Mouse (Mus musculus) forebrain, embryonic 12.5 days (tissue): ENCODE data around the gene Galntl6. TPM values are rescaled to one million over a fixed set of nuclear protein-coding genes. Genes with fewer than 3 reads are reported as not detected.
"Not testable (repeated sequence)": the region's sequence is repeated elsewhere in the genome, so short reads cannot be mapped to it uniquely, and the experiment has no call there.

Source experiments
- ATAC-seq: fragments of 200-750 bp; cut with Nextera tagmentation; 2 replicates; pipeline ENCODE4 v1.8.0; 2017; ENCODE audit warnings: moderate TSS enrichment; ENCODE audit not compliant: low FRiP score
- H3K27ac ChIP-seq: fragments of 300-500 bp; sonication (generic); 2 replicates; pipeline ENCODE4 v1.5.1; 2016; ENCODE audit warnings: mild to moderate bottlenecking
- H3K27me3 ChIP-seq: fragments of 300-500 bp; sonication (generic); 2 replicates; pipeline ENCODE4 v1.6.1; 2016; ENCODE audit warnings: mild to moderate bottlenecking
- H3K36me3 ChIP-seq: fragments of 300-500 bp; sonication (generic); replicated peaks from 2 replicates; pipeline ENCODE4 v1.6.1; 2016; ENCODE audit warnings: mild to moderate bottlenecking
- H3K4me1 ChIP-seq: fragments of 300-500 bp; sonication (generic); 2 replicates; pipeline ENCODE4 v1.6.1; 2016
- H3K4me2 ChIP-seq: fragments of 300-500 bp; sonication (generic); 2 replicates; pipeline ENCODE4 v1.6.1; 2016; ENCODE audit warnings: mild to moderate bottlenecking, moderate library complexity
- H3K4me3 ChIP-seq: fragments of 300-500 bp; sonication (generic); replicated peaks from 2 replicates; pipeline ENCODE4 v1.5.1; 2016; ENCODE audit warnings: mild to moderate bottlenecking
- H3K9ac ChIP-seq: fragments of 300-500 bp; sonication (generic); 2 replicates; pipeline ENCODE4 v1.6.1; 2016; ENCODE audit warnings: mild to moderate bottlenecking
- H3K9me3 ChIP-seq: fragments of 300-500 bp; sonication (generic); 2 replicates; pipeline ENCODE4 v1.6.1; 2016
- WGBS: fragments of 180-500 bp; shearing (Covaris S2); methylation state at CpG from one replicate; pipeline ENCODE4 v1.1.7; 2016; 5-methylcytosine and 5-hydroxymethylcytosine counted together
- polyA plus RNA-seq: library from polyadenylated mRNA; unstranded; fragments of >200 nt; fragmentation: Nextera tagmentation; extraction: Ambion mirVana; gene quantifications from 2 replicates; pipeline ENCODE4 v1.2.1, GENCODE M21; 2016

Gene Galntl6
- polyA plus RNA-seq, 1 experiment from 2014 or later, result 2.5 TPM

DNA sequence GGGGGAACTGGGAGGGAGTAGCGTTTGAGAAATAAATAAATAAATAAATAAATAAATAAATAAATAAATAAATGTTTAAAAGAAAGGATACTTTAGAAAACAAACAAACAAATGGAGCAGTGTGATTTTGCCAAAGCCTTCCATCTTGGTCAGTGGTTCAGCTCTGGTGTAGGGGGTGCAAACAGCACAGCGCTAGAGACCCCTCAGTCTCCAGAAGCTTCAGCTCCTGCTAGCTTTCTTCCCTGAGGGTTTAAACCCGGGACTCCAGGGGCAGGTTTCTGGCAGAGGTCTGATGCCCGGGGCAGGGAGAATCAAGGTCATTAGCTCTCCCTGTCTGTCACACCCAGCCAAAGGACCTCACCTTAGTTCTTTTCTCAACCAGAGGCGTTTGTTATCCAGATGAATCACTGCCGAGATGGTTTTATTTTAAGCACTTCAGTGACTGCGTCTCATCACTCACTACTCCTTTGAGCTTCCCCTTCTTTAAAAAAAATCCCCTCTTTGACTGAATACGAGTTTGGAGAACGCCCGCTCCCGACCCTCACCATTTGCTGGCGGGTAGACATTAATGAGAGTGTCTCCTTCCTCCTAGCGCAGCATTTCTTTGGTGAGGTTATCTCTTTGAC is 1146.6 kb downstream of the Galntl6 start:
- Histone ChIP-seq H3K9ac (no peak overlapping the region), H3K27ac (no peak overlapping the region), H3K4me1 (peaks cover 11% of the 10 kb centered on the region), H3K36me3 (no peaks in the 10 kb centered on the region), H3K27me3 (peaks cover 7% of the 10 kb centered on the region; the same call in 1 of the 2 replicates), H3K4me2 (peak overlapping the region; percentile 31), H3K4me3 (no peak overlapping the region), H3K9me3 (no peaks in the 10 kb centered on the region)
- WGBS, result 17% methylated on average over 13 of the region's 13 CpGs
- ATAC-seq, result no peak

DNA sequence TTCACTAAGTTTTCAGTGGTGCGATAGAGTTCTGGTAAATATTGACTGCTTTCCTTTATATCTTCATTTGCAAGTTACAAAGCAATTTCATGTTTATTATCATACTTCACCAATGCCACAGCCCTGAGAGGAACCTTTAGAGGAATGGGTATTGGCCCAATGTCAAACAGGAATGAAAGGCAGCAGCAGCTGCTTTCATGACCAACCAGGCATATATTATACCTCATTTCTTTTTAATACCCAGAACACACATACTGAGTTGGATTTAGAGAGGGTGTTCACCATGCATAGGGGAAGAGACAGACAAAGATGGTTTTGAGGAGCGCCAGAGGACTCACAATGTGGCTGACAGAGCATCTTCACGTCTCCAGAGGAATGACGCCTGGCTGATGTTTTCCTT is 1147.2 kb downstream of the Galntl6 start:
- no peak for ATAC-seq
- H3K9me3 ChIP-seq, result no peaks in the 10 kb centered on the region

DNA sequence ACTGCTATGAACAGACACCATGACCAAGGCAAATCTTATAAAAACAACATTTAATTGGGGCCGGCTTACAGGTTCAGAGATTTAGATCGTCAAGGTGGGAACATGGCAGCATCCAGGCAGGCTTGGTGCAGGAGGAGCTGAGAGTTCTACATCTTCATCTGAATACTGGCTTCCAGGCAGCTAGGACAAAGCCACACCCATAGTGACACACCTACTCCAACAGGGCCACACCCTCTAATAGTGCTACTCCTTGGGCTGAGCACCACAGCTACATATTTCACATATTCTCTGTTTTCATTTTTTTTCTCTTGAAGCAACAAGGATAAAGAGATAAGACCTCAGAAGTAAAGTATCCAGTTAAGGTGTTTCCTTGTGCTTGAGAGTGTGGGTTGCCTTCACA is 1149.8 kb downstream of the Galntl6 start:
- H3K4me1 ChIP-seq, result peaks cover 11% of the 10 kb centered on the region
- not testable (repeated sequence) for H3K9ac ChIP-seq, ATAC-seq, H3K9me3 ChIP-seq, H3K4me3 ChIP-seq, H3K36me3 ChIP-seq, H3K4me2 ChIP-seq, H3K27ac ChIP-seq, H3K27me3 ChIP-seq
- 86% methylated on average over 2 of the region's 2 CpGs for WGBS

More for the DNA sequence above, 1147.2 kb downstream of the Galntl6 start:
- H3K36me3 ChIP-seq, result no peaks in the 10 kb centered on the region
- no peak overlapping the region for H3K4me2 ChIP-seq
- peaks cover 4% of the 10 kb centered on the region; the same call in 1 of the 2 replicates for H3K27me3 ChIP-seq
- no peak overlapping the region for H3K9ac ChIP-seq
- no peak overlapping the region for H3K27ac ChIP-seq
- 72% methylated on average over 4 of the region's 4 CpGs for WGBS
- no peak overlapping the region for H3K4me3 ChIP-seq
- H3K4me1 ChIP-seq, result peaks cover 11% of the 10 kb centered on the region

DNA sequence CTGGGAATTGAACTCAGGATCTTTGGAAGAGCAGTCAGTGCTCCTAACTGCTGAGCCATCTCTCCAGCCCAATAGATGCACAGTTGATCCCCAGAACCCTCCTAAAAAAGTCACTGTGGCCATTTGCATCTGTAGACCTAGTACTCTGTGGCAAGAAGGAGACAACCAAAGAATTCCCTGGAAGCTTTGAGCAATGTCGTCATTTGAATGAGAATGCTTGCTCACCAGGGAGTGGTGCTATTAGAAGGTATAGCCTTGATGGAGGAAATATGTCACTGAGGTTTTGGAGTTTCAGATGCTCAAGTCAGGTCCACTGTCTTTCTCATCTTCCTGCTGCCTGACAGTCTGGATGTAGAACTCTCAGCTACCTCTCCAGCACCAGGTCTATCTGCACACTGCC is 1151.5 kb downstream of the Galntl6 start:
- Histone ChIP-seq H3K9me3 (no peaks in the 10 kb centered on the region), H3K4me2 (no peak overlapping the region), H3K4me1 (peaks cover 2% of the 10 kb centered on the region), H3K36me3 (no peaks in the 10 kb centered on the region), H3K27me3 (no peaks in the 10 kb centered on the region), H3K9ac (no peak overlapping the region), H3K4me3 (no peak overlapping the region), H3K27ac (no peak overlapping the region)
- no peak for ATAC-seq
- 76% methylated on average over 1 of the region's 1 CpGs for WGBS

DNA sequence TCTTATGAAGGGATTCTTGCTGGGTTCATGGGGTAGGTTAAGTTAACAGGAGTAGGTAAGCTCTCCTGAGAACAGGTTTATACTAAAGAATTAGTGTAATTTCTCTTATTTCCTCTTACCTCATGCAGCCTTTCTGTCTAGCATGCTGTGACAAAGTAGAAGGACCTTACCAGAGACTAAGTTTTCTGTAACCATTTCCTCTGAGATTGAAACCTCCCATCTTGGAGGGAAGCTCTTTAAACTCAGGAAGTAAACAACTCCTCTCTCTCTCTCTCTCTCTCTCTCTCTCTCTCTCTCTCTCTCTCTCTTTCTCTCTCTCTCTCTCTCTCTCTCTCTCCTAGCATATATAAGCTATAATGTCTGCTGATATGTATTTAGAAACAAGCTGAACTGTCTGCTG is 1153.6 kb downstream of the Galntl6 start:
- no peaks in the 10 kb centered on the region for H3K36me3 ChIP-seq
- H3K4me3 ChIP-seq, result no peak overlapping the region
- no peak overlapping the region for H3K4me2 ChIP-seq
- no peaks in the 10 kb centered on the region for H3K4me1 ChIP-seq
- H3K9me3 ChIP-seq, result no peaks in the 10 kb centered on the region
- no peak overlapping the region for H3K27ac ChIP-seq
- no peak overlapping the region for H3K9ac ChIP-seq
- H3K27me3 ChIP-seq, result no peaks in the 10 kb centered on the region
- no peak for ATAC-seq

DNA sequence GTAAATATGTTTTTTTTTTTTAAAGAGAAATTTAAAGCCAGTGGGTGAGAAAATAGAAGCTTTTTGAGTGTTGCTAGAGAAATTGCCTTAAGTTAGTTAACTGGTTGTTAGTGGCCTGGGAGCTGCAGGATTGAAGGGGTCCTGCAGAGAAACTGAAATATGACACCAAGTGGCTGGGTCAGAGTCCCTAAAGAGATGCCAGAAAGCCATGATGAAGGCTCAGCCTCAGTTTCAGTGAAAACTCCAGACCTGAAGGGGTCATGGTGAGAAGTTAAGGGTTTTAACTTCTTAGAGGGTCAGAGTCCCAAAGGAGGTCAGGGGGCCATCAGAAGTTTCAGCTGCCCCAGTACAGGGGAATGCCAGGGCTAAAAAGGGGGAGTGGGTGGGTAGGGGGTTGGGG is 1155.0 kb downstream of the Galntl6 start:
- Histone ChIP-seq H3K27me3 (no peaks in the 10 kb centered on the region), H3K4me2 (no peak overlapping the region), H3K4me3 (no peak overlapping the region), H3K9ac (no peak overlapping the region), H3K9me3 (no peaks in the 10 kb centered on the region), H3K36me3 (no peaks in the 10 kb centered on the region), H3K27ac (no peak overlapping the region), H3K4me1 (no peaks in the 10 kb centered on the region)
- ATAC-seq, result no peak

DNA sequence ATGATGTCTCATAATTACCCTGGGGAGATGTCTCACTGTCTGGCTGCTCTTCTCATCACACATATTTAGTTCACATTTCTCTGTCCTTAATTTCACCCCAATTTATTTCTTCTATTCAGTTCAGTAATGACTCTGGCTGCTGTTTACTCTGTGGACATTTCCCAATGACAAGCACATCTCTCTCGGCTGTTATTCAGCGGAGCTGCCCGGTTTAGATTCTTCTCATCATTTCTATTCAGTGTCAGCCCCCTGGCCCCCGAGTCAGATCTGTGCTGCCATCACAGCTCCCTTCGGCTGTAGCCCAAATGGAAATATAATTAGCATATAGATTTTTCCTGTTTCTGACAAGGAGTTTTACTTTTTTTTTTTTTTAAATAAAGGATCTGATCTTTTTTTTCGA is 1158.4 kb downstream of the Galntl6 start:
- no peaks in the 10 kb centered on the region for H3K36me3 ChIP-seq
- no peaks in the 10 kb centered on the region for H3K9me3 ChIP-seq
- H3K27me3 ChIP-seq, result no peaks in the 10 kb centered on the region
- no peak for ATAC-seq
- no peaks in the 10 kb centered on the region for H3K4me1 ChIP-seq
- H3K27ac ChIP-seq, result no peak overlapping the region
- 36% methylated on average over 6 of the region's 6 CpGs for WGBS
- H3K9ac ChIP-seq, result no peak overlapping the region
- no peak overlapping the region for H3K4me3 ChIP-seq
- H3K4me2 ChIP-seq, result no peak overlapping the region

DNA sequence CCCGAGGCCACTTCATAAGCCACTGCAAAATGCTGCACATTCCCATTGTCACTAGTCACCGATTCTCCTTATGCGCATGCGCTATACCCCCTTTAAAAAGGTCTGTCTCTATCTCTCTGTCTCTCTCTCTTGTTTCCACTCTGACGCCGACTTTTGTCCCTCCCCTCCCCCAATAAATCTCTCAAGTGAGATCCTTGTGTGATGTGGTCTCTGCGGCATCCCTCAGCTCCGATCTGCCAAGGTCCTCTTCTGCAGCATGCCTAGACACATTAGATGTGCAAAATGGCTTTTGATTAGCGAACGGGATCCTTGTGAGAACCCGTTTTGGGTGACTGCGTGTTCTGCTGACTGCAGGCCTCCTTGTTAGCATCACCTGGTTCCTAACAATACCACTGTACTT is 1168.8 kb downstream of the Galntl6 start:
- WGBS, result 89% methylated on average over 12 of the region's 12 CpGs
- no peaks in the 10 kb centered on the region; the same call in 1 of the 2 replicates for H3K4me1 ChIP-seq
- no peaks in the 10 kb centered on the region for H3K9me3 ChIP-seq
- no peak overlapping the region for H3K9ac ChIP-seq
- H3K36me3 ChIP-seq, result no peaks in the 10 kb centered on the region
- H3K4me2 ChIP-seq, result no peak overlapping the region
- no peak overlapping the region for H3K4me3 ChIP-seq
- no peaks in the 10 kb centered on the region for H3K27me3 ChIP-seq
- no peak overlapping the region for H3K27ac ChIP-seq
- ATAC-seq, result no peak

DNA sequence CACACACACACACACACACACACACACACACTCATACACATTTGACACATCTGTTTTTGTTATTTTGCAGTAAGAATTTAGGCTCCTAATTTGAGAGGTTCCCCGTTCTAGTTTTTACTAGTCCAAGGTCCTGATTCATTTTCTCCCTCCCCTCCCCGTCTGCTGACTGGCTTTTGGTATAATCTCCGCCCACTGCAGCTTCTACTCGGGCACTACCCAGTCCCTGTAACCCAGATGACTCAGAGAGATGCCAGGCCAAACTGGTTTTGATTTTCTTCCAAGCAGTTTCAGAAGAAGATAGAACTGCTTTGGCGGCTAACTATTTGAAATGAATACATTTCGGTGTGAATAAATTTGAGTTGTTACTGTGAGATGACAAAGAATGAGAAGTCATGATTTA is 1170.5 kb downstream of the Galntl6 start:
- 65% methylated on average over 6 of the region's 6 CpGs for WGBS

DNA sequence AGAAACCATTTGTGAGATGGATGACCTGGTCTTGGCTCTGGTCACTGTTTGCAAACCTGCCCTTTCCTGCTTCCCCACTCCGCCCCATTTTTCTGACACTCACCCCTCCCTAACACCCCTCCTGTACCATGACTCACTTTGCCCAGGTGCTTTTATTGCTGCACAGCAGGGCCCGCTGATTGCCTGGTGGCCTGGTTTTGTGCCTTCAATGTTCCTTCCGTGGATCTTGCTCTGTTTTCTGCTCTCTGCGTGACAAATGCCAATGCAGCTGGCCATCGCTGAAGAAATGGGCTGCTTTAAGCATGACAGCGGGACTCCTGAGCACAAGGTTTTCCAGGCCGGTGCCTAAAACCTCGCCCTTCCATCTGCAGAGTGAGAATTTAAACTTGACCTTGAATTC is 1171.1 kb downstream of the Galntl6 start:
- 70% methylated on average over 8 of the region's 8 CpGs for WGBS

More for the DNA sequence above, 1170.5 kb downstream of the Galntl6 start:
- no peak overlapping the region for H3K27ac ChIP-seq
- no peak overlapping the region for H3K4me3 ChIP-seq
- no peak for ATAC-seq
- no peaks in the 10 kb centered on the region for H3K36me3 ChIP-seq
- H3K27me3 ChIP-seq, result no peaks in the 10 kb centered on the region
- no peaks in the 10 kb centered on the region for H3K9me3 ChIP-seq
- H3K4me2 ChIP-seq, result no peak overlapping the region
- H3K9ac ChIP-seq, result no peak overlapping the region
- no peaks in the 10 kb centered on the region; the same call in 1 of the 2 replicates for H3K4me1 ChIP-seq

DNA sequence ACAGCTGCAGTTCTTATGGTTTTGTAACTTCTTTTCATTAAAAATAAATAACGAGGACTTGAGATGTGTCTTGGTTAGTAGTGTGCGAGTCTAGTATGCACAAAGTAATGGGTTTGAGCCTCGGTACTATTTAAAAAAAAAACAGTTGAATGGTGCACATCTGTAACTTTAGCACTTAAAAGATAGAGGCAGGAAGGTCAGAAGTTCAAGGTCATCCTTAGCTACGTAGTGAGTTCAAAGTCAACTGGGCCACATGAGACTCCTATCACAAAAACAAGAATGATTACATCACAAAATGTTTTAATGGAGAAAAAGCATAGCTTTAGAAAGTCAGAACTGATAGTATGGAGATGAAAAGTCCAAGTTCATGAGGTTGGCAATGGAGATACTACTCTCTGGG is 1175.2 kb downstream of the Galntl6 start:
- Histone ChIP-seq H3K4me2 (no peak overlapping the region), H3K27ac (no peak overlapping the region), H3K27me3 (no peaks in the 10 kb centered on the region), H3K9me3 (no peaks in the 10 kb centered on the region), H3K36me3 (no peaks in the 10 kb centered on the region), H3K4me3 (no peak overlapping the region), H3K9ac (no peak overlapping the region), H3K4me1 (peaks cover 12% of the 10 kb centered on the region)
- no peak for ATAC-seq
- WGBS, result 92% methylated on average over 4 of the region's 4 CpGs

More for the DNA sequence above, 1171.1 kb downstream of the Galntl6 start:
- no peaks in the 10 kb centered on the region for H3K36me3 ChIP-seq
- no peak overlapping the region for H3K27ac ChIP-seq
- H3K4me2 ChIP-seq, result no peak overlapping the region
- no peak for ATAC-seq
- no peaks in the 10 kb centered on the region for H3K27me3 ChIP-seq
- no peak overlapping the region for H3K9ac ChIP-seq
- H3K9me3 ChIP-seq, result no peaks in the 10 kb centered on the region
- no peaks in the 10 kb centered on the region; the same call in 1 of the 2 replicates for H3K4me1 ChIP-seq
- no peak overlapping the region for H3K4me3 ChIP-seq

DNA sequence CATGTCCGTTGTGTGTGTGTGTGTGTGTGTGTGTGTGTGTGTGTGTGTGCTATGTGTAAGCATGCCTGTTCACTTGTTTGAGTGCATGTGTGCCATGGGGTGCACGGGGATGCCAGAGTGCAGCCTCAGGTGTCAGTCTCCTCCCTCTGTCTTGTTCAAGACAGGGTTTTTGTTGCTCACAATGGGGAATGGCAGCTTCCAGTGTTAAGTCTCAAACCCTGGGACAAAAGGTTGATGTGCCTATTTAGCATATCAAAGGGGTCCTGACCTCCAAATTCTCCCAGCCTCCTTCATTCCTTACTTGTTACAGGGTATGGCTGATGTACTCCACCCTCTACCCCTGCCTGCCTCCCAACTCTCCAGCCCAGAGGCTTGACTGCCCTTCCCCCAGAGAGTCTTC is 1179.6 kb downstream of the Galntl6 start:
- ATAC-seq, result no peak
- no peak overlapping the region for H3K27ac ChIP-seq

DNA sequence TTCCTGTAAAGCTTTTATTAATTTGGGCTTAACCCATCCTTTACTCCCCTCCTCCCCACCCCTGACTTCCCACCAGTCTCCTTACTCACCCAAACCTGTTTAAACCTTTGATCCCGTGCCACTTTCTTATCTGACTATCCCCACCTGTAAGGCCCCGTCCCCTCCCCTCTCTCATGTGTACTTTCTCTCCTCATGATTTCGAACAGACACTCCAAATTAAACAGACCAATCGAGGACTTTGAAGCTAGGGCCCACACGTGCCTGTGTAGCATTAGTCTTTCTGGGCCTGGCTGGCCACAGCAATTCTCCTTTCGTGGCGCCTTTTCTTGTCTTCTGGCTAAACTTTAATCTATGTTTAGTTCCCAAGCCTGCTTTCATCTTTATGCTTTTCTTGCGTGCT is 1180.8 kb downstream of the Galntl6 start:
- 77% methylated on average over 8 of the region's 8 CpGs for WGBS

More for the DNA sequence above, 1179.6 kb downstream of the Galntl6 start:
- H3K4me3 ChIP-seq, result no peak overlapping the region
- H3K9ac ChIP-seq, result no peak overlapping the region
- no peaks in the 10 kb centered on the region for H3K36me3 ChIP-seq
- H3K27me3 ChIP-seq, result no peaks in the 10 kb centered on the region
- peaks cover 12% of the 10 kb centered on the region for H3K4me1 ChIP-seq
- H3K9me3 ChIP-seq, result no peaks in the 10 kb centered on the region
- H3K4me2 ChIP-seq, result no peak overlapping the region
- WGBS, result 6% methylated on average over 2 of the region's 2 CpGs

More for the DNA sequence above, 1180.8 kb downstream of the Galntl6 start:
- Histone ChIP-seq H3K4me1 (peaks cover 12% of the 10 kb centered on the region), H3K4me3 (no peak overlapping the region), H3K36me3 (no peaks in the 10 kb centered on the region), H3K9me3 (no peaks in the 10 kb centered on the region), H3K9ac (no peak overlapping the region), H3K27ac (no peak overlapping the region), H3K27me3 (no peaks in the 10 kb centered on the region), H3K4me2 (no peak overlapping the region)
- no peak for ATAC-seq
